Mouse (Mus musculus) thymus, postnatal 0 days (tissue): ENCODE data around the gene Gm10643. TPM values are rescaled to one million over a fixed set of nuclear protein-coding genes. Genes with fewer than 3 reads are reported as not detected.
A peak's percentile ranks its signal among the peaks of the same experiment; 100 is the strongest.

Source experiments
- DNase-seq: peaks from one replicate; pipeline ENCODE4 v3.0.0-alpha.2; 2015; ENCODE audit warnings: low spot score
- polyA plus RNA-seq: library from polyadenylated mRNA; unstranded; fragments of >200 nt; fragmentation: Nextera tagmentation; extraction: Ambion mirVana; gene quantifications from 2 replicates; pipeline ENCODE4 v1.2.1, GENCODE M21; 2015

Gm10643 gene
- polyA plus RNA-seq: 0.90 TPM in 2 replicates

- no peak for DNase-seq
Measured at GRCm38 (mm10) chr8:84065037-84065436, at the start of gene Gm10643. TSS of gene Gm10643 (minus strand) at chr8:84065137.

- no peak for DNase-seq
Measured at GRCm38 (mm10) chr8:84106216-84107040, 41.5 kb upstream of the Gm10643 start.

- DNase-seq: no peak
Measured at GRCm38 (mm10) chr8:84105676-84106075, 40.7 kb upstream of the Gm10643 start.

GRCm38 (mm10) chr8:84104697-84105609 is 40.0 kb upstream of the Gm10643 start, which contains the start of gene Dcaf15:
TSS of gene Dcaf15 (minus strand) at chr8:84104768.
- peak; percentile 99 for DNase-seq

GRCm38 (mm10) chr8:84104221-84104620 is 39.3 kb upstream of the Gm10643 start:
- DNase-seq: peak; percentile 81

GRCm38 (mm10) chr8:84103601-84104000 is 38.7 kb upstream of the Gm10643 start:
- no peak for DNase-seq

- DNase-seq: no peak
Measured at GRCm38 (mm10) chr8:84101476-84102270, 36.7 kb upstream of the Gm10643 start.

GRCm38 (mm10) chr8:84098376-84098775 is 33.4 kb upstream of the Gm10643 start:
- DNase-seq: no peak

GRCm38 (mm10) chr8:84096061-84096460 is 31.1 kb upstream of the Gm10643 start:
- DNase-seq: no peak

- no peak for DNase-seq
Measured at GRCm38 (mm10) chr8:84090585-84090984, 25.6 kb upstream of the Gm10643 start.

GRCm38 (mm10) chr8:84089277-84089676 is 24.3 kb upstream of the Gm10643 start:
- no peak for DNase-seq

GRCm38 (mm10) chr8:84087821-84088220 is 22.9 kb upstream of the Gm10643 start:
- no peak for DNase-seq

- no peak for DNase-seq
Measured at GRCm38 (mm10) chr8:84087156-84087555, 22.2 kb upstream of the Gm10643 start.

- DNase-seq: no peak
Measured at GRCm38 (mm10) chr8:84084341-84085115, 19.6 kb upstream of the Gm10643 start.

- no peak for DNase-seq
Measured at GRCm38 (mm10) chr8:84083829-84084241, 18.9 kb upstream of the Gm10643 start.

GRCm38 (mm10) chr8:84079206-84079605 is 14.3 kb upstream of the Gm10643 start:
- no peak for DNase-seq

GRCm38 (mm10) chr8:84076849-84077248 is 11.9 kb upstream of the Gm10643 start:
- DNase-seq: no peak

GRCm38 (mm10) chr8:84076412-84076811 is 11.5 kb upstream of the Gm10643 start:
- DNase-seq: no peak

- no peak for DNase-seq
Measured at GRCm38 (mm10) chr8:84073230-84073976, 8.5 kb upstream of the Gm10643 start.

GRCm38 (mm10) chr8:84072321-84072720 is 7.4 kb upstream of the Gm10643 start:
- no peak for DNase-seq
